Mouse (Mus musculus): ENCODE data around the gene Lcorl.
A peak's percentile ranks its signal among the peaks of the same experiment; 100 is the strongest.

Gene Lcorl

DNA sequence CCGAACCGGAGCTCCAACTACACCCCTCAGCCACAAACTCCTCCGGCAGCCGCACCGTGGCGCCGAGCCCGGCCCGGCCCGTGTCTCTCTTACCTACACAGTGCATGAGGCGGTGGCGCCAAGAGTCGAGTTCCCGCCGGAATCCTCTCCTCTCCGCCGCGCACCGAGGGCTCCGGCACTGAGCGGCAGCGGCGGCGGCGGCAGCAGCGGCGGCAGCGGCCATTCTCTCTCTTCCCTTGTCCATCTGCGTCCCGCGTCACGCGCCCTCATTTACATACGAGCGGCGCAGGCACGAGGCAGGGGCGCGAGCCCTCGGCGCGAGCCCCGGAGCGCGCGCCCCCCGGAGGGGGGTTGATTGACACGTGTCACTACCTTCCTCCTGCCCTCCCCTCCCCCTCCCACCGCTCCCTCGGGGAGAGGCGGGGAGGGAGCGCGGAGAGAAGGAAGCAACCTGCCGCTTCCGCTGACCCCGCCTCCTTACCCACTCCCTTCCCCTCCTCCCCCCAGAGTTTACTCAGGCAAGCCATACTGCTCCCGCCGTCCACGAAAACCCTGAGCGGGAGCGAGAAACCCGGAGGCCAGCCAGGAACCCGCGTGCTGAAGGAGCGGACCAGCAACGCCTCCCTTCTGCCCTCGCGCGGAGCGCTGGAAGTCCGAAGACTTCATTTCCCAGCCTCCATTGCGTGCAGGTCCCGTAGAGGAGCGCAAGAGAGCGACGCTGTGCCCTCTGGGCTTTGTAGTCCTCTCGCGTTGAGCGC, at the start of gene Lcorl:
Lcorl (minus strand) TSS at position 362 of the 758 bp plus-strand sequence.
- DNase-seq (ENCODE audit: low spot score in 2 of 2), result peak; percentile 93 to 95

DNA sequence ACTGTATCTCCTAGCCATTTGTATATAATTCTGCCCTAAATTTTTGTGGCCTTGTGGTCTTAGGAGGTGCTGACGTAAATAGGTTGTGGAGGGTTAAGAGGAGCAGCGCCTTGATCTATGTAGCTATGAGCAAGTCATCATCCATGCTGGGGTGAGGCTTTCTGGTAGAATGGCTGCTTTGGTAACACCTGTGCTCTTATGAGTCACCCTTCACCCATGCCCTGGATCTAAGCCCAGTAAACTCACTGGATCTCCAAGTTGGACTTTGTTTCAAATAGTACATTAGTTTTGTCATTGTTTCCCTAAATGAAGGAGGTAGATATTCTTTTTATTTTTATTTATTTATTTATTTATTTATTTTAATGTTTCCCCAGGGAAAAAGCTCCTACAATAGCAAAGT, 47.3 kb upstream of the Lcorl start:
- DNase-seq (ENCODE audit: low spot score in 2 of 2), result no peak

DNA sequence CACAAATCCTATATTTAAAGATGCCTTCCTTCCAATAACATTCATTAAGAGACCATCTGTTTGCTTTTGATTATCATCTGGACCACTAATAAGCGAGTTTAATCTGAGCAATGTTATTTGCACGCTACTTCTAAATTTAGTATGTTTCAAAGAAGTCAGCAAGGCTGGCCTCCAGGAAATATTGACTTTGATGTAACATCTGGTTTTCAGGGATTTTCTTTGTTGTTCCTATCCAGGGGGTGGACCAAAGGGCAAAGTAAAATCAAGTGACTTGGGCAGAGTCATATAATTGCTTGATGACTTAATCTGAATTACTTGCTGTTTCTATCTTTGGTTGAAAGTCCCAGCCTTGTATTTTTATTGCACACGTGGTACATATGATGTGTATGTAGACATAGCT, 45.8 kb upstream of the Lcorl start:
- no peak for DNase-seq (ENCODE audit: low spot score in 2 of 2)

DNA sequence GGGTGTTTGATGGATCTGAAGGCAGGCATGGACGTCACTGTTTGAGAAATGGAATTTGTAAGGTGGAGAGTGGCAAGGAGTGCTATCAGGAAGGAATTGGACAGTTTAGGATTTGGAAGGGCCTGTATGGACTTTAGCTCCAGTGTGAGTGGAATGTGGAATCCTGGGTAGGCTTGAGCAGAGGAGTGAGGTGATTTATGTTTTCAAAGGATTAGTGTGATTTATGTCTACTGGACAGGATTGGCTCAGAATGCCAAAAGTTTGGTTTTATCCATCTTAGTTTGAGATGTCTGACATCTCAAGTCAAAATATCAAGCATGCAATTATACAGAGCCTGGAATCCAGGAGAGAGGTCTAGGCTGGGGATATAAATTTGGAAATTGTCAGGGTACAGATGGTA, 37.9 kb upstream of the Lcorl start:
- no peak for DNase-seq (ENCODE audit: low spot score in 2 of 2)

DNA sequence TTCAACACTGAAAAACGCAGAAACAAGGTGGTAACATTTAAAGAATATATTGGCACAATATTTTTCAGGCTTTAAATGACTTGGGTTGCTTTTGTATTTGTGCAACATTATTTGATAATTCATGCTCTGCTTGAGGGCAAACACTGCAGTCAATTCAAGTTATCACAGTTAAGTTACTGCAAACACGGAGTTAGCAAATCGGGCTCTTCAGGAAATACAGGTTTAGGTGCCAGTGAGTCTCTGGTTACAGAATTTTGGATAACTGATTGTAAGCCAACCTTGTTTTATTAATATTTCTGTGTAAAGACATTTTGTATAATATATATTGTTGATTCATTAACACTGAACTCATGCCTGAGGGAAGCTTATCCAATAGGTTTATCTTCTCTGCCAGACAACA, 36.3 kb upstream of the Lcorl start:
- DNase-seq (ENCODE audit: low spot score in 2 of 2), result no peak

DNA sequence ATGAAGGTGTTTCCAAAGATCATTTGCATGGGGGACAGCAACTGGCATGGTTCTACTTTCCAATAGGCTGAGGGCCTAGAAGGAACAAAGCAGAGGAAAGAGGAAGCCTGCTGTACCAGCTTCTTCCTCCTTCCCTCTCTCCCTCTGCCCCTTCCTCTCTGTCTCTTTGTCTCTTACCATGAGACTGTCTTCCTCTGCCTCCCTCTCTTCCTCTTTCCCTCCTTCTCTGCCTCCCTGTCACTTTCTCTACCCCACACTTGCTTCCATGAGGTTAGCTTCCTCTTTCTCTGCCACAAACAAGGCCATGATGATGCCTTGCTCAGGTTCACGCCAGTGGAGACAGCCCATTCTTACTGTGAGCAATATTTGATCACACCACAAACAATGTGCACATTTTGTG, 18.9 kb upstream of the Lcorl start:
- no peak for DNase-seq (ENCODE audit: low spot score in 2 of 2)

DNA sequence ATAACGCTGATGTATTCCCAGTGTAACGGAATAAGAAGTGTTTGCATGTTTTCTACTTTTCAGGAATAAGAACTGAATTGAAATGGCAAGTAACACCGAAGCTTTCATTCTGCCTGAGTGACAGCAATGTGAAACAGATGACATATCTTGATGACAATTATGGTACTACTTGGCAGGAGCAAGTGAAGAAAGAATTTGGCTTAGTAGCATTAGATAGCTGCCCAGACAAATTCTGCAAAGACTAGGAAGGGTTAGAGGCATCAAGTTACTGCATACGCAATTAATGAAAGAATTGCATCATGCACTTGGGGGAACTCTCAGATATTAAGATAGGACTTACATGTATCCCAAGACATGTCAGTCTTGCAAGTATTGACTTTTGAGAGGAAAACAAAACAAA, 18.1 kb upstream of the Lcorl start:
- DNase-seq (ENCODE audit: low spot score in 2 of 2), result no peak

DNA sequence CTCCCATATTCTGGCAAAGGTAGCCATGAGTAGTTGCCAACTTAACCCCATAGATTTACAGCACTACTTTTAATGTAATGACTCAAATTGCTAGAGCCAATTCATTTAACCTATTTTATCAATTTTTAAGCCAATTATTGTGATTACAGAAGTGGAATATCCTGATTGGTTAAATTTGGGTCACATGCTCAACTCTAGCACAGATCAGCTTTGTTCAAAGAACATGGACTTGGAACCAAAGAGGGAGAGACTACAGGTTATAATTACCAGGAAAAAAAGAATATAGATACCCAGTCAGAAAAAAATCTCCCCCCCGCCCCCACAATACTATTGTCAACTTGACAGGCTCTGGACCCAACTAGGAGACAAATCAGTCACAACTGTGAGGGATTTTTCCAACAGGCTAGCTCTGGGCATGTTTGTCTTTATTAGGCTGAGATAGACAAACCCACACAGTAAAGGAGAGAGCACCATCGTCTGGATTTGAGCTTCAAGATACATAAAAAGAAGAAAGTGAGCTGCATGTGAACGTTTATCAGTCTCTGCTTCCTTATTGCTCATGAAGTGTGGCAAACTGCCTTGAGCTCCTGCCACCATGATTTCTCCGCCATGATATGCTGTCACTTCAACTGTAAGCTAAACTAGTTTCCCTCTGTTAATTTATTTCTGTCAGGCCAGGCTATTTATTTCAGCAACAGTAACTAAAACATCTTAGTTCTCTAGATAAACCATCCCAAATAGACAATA, 17.0 kb upstream of the Lcorl start:
- no peak for DNase-seq (ENCODE audit: low spot score in 2 of 2)

DNA sequence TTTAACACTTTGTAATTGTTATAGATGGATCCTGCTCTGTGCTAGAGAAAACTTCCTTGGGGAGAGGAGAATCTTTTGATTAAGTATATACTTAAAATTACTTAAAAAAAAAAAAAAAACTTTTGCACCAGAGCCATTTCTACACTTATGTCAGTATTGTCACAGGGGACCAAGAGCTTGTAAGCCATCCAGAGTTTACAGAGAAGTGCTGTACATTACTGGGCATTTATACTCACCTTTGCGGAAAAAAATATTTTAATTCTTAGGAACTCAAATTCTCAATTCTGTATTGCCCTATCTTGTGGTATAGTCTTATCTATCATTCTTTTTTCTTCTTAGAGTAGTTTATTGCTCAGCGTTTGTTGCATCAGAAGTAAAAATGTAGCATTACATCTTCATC, 953 bp upstream of the Lcorl start:
- no peak for DNase-seq (ENCODE audit: low spot score in 2 of 2)

DNA sequence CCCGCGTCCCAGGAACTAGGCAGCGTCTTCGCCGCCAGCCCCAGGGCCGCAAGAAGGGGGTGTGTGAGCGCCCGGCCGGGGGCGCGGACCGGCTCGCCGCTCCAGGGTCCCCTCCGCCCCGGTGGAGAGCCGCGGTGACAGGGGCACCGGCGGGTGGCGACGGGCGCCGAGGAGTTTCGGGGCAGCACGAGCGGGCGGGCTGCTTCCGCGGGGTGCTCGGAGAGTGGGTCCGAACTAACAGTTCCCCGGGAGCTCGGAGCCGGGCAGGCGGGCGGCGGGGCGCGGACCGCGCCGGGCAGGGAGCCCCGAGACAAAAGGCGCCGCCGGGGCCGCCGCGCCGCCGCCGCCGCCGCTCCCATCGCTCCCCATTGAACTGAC, 550 bp downstream of the Lcorl start:
- peak in 1 of 2 experiments; percentile 5 for DNase-seq (ENCODE audit: low spot score in 2 of 2)

DNA sequence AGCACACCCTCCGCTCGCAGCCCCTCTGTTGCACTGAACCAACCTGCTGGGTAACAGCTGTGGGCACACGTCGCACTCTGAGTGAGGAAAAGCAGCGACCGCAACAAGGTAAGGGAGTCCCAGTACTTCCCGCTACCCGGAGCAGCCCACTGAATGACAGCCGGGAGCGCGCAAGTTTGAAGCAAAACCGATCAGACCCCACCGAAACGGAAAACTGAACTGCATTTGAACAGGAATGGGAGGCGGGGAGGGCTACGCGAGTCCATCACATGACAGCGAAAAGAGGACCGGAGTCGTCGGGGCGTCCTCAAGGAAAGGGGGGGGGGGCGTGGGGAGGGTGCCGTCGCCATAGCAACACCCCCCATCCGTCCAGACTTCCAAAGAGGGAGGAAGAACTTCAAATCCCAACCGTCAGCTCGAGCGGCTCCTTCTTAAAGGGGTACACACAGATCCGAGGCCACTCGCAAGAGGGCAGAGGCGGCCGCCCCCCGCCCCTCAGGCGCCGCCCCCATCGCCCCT, 1.1 kb downstream of the Lcorl start:
- DNase-seq (ENCODE audit: low spot score in 2 of 2), result peak; percentile 60 to 67

DNA sequence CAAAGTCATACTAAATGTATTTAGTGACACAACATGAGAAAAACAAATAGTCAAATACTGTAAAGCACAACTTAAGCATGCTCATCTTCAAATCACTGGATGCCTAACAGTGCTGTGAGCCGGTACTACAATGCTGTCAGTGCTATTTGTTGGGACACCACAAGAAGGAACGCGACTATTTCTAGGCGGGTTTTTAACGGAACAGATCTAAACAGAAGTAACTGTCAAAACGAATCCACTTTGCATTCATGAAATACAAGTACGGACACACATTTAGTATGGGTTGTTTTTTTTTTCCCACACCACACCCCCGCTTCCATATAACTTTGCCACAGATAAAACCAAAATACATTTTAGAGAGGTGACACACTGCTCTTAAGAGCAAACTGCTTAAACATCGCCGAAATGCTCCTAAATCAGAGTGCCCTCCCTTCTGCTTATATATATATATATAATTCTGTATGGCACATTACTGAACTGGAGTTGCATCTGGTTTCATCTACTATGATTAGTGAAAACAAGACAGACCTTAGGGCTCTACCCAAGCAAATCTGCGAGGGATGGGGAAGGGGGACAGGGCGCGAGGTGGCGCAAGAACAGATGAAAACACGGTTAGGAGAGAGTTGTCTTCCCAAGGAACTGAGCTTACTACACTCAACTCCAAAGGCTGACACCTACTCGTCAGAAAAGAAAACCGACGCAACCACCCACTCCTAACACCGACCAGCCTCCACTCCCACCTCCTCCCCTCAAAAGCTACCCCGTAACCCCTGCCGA, 1.7 kb downstream of the Lcorl start:
- DNase-seq (ENCODE audit: low spot score in 2 of 2), result peak; percentile 15 to 59

DNA sequence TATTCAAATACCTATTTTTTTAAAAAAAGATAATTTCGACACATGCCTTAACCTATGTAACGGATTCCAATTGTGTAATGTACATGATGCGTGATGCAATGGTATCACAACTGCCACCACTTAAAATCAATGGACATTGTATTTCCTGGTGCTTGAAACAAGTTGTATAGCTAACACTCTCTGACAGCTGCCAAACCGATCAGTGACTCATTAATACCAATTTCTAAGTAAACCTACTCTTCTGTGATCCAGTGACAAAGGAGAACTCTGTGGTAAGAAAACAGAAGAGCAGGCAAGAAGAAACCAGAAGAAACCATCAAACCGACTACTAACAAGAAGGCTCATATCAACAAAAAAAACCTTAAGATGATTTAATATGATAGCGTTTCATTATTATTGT, 12.7 kb downstream of the Lcorl start:
- no peak for DNase-seq (ENCODE audit: low spot score in 2 of 2)

DNA sequence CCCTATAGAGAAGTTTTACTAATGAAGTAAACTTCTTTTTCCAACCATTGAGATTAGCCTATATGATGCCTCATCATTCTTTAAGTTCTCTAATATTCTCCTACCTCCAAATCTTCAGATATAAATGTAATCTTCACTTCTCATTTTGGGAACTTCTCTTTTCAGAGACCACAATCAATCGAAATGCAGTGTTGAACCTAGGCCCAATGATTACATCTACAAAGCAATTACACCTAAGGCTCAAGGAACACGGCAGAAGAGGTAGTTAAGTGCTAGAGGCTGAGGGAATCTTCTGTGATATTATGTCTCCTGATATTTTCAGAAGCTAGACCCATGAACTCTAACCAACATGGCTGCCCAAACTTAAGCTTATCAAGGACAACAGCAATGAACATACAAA, 22.3 kb downstream of the Lcorl start:
- no peak for DNase-seq (ENCODE audit: low spot score in 2 of 2)

DNA sequence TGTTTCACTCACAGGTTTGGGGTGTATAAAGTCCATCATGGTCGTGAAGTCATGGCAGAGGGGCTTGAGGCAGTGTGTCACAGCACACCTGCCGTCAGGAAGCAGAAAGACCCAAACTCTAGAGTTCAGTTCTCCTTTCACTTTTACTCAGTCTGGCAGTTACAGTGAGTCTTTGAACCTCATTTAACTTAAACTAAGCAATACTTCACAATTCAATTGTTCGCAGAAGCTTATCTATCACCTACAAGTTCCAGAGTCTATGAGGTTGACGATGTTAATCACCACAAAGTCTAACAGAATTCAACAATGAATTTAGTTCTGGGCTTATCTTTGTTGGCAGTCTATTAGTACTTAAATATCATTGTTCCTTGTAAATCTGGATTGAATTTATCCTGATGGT, 45.9 kb downstream of the Lcorl start:
- no peak for DNase-seq (ENCODE audit: low spot score in 2 of 2)

DNA sequence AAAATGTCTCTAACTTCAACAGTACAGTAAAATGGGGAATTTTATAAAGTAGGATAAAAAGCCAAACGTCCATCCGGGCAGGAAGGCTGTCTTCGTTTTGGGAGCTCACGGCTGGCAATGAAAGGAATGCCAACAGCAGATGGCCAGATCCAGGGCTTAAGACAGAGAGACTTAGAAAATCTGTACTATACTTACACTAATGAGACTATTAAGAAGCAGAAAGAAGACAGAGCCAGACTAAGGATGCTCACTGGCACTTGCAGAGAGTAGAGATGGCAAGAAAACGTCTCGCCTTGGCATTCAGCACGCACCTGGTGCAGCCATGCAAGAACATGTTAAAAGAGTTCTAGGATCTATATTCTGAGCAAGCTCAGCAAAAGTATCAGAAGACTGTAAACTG, 65.6 kb downstream of the Lcorl start:
- no peak for DNase-seq (ENCODE audit: low spot score in 2 of 2)

DNA sequence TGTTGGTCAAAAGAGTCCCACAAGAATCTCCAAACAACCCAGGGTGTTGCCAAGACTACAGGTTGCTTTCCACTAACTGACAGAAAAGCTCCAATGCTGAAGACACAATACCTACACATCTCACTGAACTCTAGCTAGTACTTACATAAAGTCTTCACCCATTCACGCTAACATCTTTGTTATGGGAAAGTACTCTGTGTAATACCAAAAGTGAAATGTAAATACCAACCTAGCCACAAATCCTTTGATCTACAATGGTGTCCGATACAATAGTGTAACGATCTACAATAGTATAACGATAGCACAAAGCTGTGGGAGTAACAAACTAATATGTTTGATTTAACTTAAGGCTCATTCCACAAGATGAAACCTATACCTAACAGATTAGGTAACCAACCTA, 67.2 kb downstream of the Lcorl start:
- no peak for DNase-seq (ENCODE audit: low spot score in 2 of 2)

DNA sequence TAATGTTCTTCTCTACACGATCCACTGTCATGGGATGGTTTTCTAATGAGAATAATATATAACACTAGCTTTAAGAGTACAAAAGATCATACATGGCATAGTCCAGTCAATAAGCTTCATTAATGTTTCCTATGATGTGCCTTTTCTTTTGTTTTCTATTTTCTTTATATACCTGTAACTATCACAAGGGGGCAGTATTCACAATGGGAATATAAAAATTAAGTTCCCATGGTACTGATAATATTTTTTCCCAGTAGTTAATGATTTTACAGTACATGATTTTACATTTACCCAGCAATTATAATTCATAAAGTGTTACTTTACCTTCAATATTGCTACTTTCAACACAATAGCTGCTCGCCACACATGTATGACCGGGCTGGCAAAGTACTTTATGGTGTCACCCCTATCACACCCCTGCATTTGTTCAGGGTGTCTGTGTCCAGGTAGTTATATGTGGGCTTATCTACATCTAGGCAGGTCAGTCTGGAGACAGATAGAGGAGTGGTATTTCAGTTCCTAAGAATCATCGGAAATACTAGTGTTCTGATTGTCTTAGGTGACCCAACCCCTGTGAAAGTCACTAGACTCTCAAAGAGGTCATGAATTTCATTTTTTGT, 99.8 kb downstream of the Lcorl start:
- no peak for DNase-seq (ENCODE audit: low spot score in 2 of 2)

DNA sequence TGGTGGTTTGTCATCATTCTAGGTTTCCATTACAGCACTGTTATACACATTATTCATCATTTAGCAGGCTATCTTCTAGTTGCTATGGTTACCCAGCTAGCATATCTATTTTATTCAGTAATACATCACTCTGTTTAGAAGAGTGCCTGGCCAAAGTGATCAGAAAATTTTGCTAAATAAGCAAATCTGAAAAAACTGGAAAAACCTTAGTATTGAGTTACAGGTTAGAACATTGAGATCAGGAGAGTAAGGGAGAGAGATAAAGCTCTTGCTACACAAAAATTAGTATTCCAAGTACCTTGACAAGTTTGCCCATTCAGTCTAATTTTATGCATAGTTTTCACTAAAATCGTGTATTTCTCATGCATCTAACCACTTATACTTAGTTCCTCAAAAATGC, 119.5 kb downstream of the Lcorl start:
- no peak for DNase-seq (ENCODE audit: low spot score in 2 of 2)

DNA sequence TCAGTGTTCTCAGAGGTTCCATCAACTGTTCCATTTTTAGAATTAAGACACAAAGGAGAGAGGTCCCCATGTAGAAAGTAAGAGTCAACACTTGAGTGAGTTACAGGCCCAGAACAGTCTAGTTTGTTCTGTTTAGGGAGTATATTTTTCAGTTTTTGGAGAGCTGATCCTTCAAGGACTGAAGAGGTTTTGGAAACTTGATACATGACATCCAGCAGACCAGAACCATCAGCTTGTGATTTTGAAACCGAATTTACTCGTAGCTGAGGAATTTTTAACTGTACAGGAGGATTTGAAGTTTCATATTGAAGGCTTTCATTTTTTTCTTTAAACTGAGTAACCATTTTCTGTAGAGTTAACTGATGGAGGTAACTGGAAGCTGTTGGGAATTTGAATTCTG, 123.7 kb downstream of the Lcorl start:
- DNase-seq (ENCODE audit: low spot score in 2 of 2), result no peak

DNA sequence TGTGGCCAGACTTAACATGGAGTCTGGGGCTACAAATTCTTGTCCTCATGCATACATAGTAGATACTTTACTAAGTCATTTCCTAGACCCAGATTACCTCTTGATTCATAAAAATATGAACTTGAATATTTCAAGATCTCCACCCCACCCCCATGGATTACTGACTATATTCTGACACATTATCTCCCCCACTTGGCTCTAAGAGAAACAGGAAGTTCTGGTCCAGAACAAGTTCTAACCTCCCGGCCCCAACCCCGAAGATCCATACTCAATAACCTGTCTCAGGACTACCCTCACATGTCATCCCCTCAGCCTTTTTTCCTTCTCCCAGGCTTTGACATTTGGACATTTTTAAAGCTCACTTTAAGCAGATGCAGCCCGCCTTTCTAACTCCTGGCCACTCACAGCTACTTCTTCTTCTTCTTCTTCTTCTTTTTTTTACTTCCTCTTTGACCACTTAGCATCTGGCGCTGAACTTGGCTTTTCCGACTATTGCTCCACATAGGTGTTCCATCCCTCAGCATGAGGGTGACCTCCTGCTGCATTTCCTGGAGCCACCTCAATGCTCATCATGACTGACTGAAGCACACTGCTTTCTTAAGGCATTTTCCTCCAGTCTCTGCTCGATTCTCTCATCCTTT, 138.4 kb downstream of the Lcorl start:
- no peak for DNase-seq (ENCODE audit: low spot score in 2 of 2)

DNA sequence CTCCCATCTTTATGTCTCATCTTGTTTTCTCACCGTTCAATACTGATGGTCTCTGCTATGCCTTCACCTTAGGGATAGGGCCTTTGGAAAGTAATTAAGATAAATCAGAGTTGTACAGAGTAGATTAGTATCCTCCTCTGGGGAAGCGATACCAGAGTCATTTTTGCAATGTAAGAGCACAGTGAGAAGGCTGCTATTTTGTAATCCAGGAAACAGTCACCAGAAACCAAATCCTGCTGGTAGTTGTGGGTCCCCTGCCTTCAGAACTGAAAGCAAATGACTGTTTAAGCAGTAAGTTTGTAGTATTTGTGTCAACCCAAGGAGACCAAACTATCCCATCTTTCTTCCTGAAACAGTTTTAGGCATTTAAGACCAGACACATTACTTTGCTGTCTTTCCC, 147.8 kb downstream of the Lcorl start:
- DNase-seq (ENCODE audit: low spot score in 2 of 2), result no peak
